Mouse (Mus musculus): ENCODE results near the gene Spata32. TPM values are rescaled to one million over a fixed set of nuclear protein-coding genes. Genes with fewer than 3 reads are reported as not detected.
A peak's percentile ranks its signal among the peaks of the same experiment; 100 is the strongest.

The Spata32 gene
- polyA plus RNA-seq, 1 experiment, result not detected

DNA sequence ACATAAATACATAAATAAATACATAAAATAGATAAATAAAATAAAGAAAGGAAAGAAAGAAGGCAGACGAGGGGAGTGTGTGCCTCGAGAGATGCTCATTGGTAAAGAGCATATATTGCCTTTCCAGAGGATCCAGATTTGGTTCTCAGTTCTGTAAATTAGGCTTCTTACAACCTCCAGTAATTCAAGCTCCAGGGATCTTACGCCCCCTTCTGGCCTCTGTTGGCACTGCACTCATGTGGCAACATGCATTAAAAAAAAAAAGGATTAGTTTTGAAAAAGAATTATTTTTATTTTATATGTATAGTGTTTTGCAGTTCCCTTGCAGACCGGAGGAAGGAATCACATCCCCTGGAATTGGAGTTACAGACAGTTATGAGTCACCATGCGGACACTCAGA, 56.1 kb downstream of the Spata32 start:
- Histone ChIP-seq H3K4me1 (ENCODE audit: control insufficient read depth, insufficient read depth, low read length) (peaks cover 3% of the 10 kb centered on the region; the same call in 1 of the 2 replicates), H3K4me3 (replicated peaks; ENCODE audit: extremely low read depth, low read depth, low read length) (no peak overlapping the region)
- 90% methylated on average over 5 of the region's 5 CpGs for WGBS
- no peak for TF ChIP-seq POLR2A (IDR thresholded peaks at IDR 0.05; ENCODE audit: borderline replicate concordance, extremely low read depth, low read depth, low read length)
- DNase-seq, result no peak

DNA sequence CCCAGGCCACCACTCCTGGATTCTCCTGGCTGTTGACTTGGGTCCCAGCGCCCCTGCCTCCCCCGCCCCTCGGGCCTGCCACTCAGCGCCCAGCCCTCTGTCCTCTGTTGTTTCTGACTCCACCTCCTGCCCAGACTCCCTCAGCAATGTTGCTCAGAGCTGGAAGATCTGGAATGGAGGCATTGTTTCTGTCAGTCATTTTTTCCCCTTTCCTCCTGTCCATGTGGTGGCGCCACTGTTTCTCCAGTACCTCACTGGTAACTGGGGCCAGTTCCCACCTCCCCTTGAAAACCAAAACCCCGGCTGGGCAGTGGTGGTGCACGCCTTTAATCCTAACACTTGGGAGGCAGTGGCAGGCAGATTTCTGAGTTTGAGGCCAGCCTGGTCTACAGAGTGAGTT, 56.8 kb downstream of the Spata32 start:
- Histone ChIP-seq H3K4me3 (replicated peaks; ENCODE audit: extremely low read depth, low read depth, low read length) (no peak overlapping the region), H3K4me1 (ENCODE audit: control insufficient read depth, insufficient read depth, low read length) (peaks cover 3% of the 10 kb centered on the region; the same call in 1 of the 2 replicates)
- no peak for DNase-seq
- 77% methylated on average over 7 of the region's 7 CpGs for WGBS
- TF ChIP-seq CTCF (IDR thresholded peaks at IDR 0.05; ENCODE audit: insufficient read depth, low read length), result no peak
- no peak for TF ChIP-seq POLR2A (IDR thresholded peaks at IDR 0.05; ENCODE audit: borderline replicate concordance, extremely low read depth, low read depth, low read length)

DNA sequence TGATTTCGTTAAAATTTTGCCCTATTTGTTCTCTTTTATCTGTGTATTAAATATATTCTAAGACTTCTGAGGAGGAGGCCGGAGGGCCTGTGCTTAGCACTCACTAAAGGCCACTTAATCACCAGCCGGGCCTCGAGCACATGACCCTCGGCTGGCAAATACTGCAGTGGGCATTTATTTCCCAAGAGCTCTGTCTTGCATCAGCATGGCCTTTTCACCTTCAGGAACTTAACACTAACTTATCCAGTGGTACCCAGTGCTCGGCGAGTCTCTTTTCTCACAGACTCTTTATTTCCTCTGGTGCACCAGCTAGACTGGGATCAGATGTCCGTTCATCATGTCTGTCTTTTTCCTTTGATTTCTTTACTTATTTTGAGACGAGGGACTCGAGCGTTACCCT, 57.5 kb downstream of the Spata32 start:
- DNase-seq, result no peak
- TF ChIP-seq CTCF (IDR thresholded peaks at IDR 0.05; ENCODE audit: insufficient read depth, low read length) (no peak), POLR2A (IDR thresholded peaks at IDR 0.05; ENCODE audit: borderline replicate concordance, extremely low read depth, low read depth, low read length) (no peak)
- H3K4me3 ChIP-seq (replicated peaks; ENCODE audit: extremely low read depth, low read depth, low read length), result no peak overlapping the region
- 82% methylated on average over 11 of the region's 11 CpGs for WGBS
- peaks cover 3% of the 10 kb centered on the region; the same call in 1 of the 2 replicates for H3K4me1 ChIP-seq (ENCODE audit: control insufficient read depth, insufficient read depth, low read length)

DNA sequence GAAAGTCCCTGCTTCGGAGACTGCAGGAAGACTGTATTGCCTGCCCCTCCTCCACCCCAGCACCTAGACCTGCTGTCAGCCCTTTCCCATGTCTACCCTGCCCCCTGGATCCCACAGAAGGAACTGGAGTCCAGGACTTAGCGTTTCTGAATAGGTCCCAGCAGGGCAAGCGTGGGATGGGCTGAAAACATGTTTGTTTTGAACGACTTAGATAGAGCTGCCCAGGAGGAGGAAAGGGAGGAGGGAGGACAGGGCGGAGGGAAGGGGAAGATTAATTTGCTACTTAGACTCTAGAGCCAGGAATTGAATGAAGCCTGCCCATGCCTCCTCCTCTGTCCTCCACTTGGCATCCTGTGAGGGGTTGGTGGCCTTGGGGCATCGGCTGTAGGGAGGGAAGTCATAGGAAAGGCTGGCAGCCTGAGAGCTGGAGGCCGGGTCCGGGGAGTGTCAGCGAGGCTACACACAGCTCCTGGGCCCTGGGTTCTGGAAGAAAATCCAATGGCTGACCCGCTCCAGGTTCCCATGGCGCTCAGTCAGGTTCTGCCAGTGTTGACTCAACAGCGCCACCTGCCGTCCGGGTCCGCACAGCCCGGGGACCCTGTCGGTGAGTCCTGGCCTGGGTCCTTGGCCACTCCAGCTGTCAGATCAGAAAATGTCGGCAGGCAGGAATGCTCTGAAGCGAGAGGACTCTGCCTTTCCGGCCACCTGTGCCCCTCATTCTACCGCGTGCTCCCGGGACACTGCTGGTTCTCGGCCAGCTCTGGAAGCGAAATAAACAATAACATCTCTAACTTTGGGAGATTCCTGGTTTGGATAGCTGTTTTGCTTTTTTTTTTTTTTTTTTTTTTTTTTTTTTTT, 59.4 kb downstream of the Spata32 start:
- DNase-seq, result peak; percentile 98
- 1% methylated on average over 25 of the region's 25 CpGs for WGBS
- TF ChIP-seq CTCF (IDR thresholded peaks at IDR 0.05; ENCODE audit: insufficient read depth, low read length) (peak; percentile 84), POLR2A (IDR thresholded peaks at IDR 0.05; ENCODE audit: borderline replicate concordance, extremely low read depth, low read depth, low read length) (peak; percentile 17; the same call in 1 of the 2 replicates)
- Histone ChIP-seq H3K4me1 (ENCODE audit: control insufficient read depth, insufficient read depth, low read length) (peaks cover 3% of the 10 kb centered on the region; the same call in 1 of the 2 replicates), H3K4me3 (replicated peaks; ENCODE audit: extremely low read depth, low read depth, low read length) (peak overlapping the region; percentile 45)

Other genes with a start within 250 kb of the Spata32 start
- 24.0 and 32.2 TPM in 2 replicates for gene Nmt1, start 190.2 kb downstream of the Spata32 start, polyA plus RNA-seq (2012; rRNA removed)
- 54.4 and 58.2 TPM in 2 replicates for gene Dcakd, start 190.1 kb downstream of the Spata32 start, polyA plus RNA-seq (2012; rRNA removed)
- gene Plcd3, start 116.8 kb downstream of the Spata32 start, polyA plus RNA-seq (2012; rRNA removed), result 11.0 and 17.2 TPM in 2 replicates
- 41.1 and 46.5 TPM in 2 replicates for gene Acbd4, start 116.8 kb downstream of the Spata32 start, polyA plus RNA-seq (2012; rRNA removed)
- gene Hexim1, start 102.2 kb downstream of the Spata32 start, polyA plus RNA-seq (2012; rRNA removed), result 15.2 and 16.0 TPM in 2 replicates
- gene Hexim2, start 86.0 kb downstream of the Spata32 start, polyA plus RNA-seq (2012; rRNA removed), result 2.9 and 4.7 TPM in 2 replicates
- gene Fmnl1, start 47.3 kb downstream of the Spata32 start, polyA plus RNA-seq (2012; rRNA removed), result 26.4 and 31.7 TPM in 2 replicates
- 0.41 and 0.50 TPM in 2 replicates for gene 1700023F06Rik, start 9.9 kb downstream of the Spata32 start, polyA plus RNA-seq (2012; rRNA removed)
- 16.3 and 19.7 TPM in 2 replicates for gene Map3k14, start 49.0 kb upstream of the Spata32 start, polyA plus RNA-seq (2012; rRNA removed)
- gene Arhgap27, start 145.3 kb upstream of the Spata32 start, polyA plus RNA-seq (2012; rRNA removed), result 71.4 and 83.7 TPM in 2 replicates
- gene Plekhm1, start 194.3 kb upstream of the Spata32 start, polyA plus RNA-seq (2012; rRNA removed), result 23.9 and 28.0 TPM in 2 replicates

Data from lung, adult 2 months (tissue).